Mouse (Mus musculus): ENCODE measurements around the gene Col16a1. TPM values are rescaled to one million over a fixed set of nuclear protein-coding genes. Genes with fewer than 3 reads are reported as not detected.

The Col16a1 gene
- polyA plus RNA-seq, 1 experiment from 2014 or later = 50.1 TPM

- no peaks in the 10 kb centered on the region for H3K9me3 ChIP-seq (ENCODE audit: control insufficient read depth, low read length)
- no peaks in the 10 kb centered on the region for H3K36me3 ChIP-seq (ENCODE audit: control insufficient read depth, insufficient read depth, low read length)
- H3K27ac ChIP-seq (ENCODE audit: low read length) = no peak overlapping the region
- peaks cover 6% of the 10 kb centered on the region; the same call in 1 of the 2 replicates for H3K4me1 ChIP-seq (replicated peaks; ENCODE audit: control insufficient read depth, insufficient read depth, low read length)
- no peaks in the 10 kb centered on the region; the same call in 1 of the 2 replicates for H3K27me3 ChIP-seq (ENCODE audit: control insufficient read depth, insufficient read depth, low read depth, low read length)
- no peak overlapping the region for H3K4me2 ChIP-seq (ENCODE audit: low read depth, low read length)
- WGBS = 78% methylated on average over 4 of the region's 4 CpGs
- no peak for ATAC-seq (ENCODE audit: low read depth)
- H3K9ac ChIP-seq (ENCODE audit: low read length) = no peak overlapping the region
- no peak overlapping the region for H3K4me3 ChIP-seq (ENCODE audit: low read length)
Measured at GRCm38 (mm10) chr4:130073367-130073766, 25.7 kb downstream of the Col16a1 start.

GRCm38 (mm10) chr4:130074761-130075515 is 27.3 kb downstream of the Col16a1 start:
- no peak; the same call in 1 of the 2 replicates for ATAC-seq (ENCODE audit: low read depth)

DNA sequence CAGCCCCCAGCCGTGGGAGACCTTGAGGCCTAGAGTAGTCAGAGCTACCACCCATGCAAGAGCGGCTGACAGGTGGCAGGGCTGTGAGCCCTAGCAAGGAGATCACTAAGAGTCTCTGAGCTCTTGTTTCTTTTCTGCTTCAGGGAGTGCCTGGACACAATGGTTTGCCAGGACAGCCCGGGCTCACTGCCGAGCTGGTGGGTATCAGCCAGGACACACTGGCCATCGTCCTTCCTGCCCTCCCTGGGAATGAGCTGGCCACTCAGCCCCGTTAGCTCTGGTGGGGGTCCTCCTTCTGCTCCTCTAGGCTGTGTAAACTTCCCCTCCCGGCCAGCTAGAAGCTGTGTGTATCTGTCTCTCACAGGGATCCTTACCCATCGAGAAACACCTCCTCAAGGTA is 29.2 kb downstream of the Col16a1 start:
- Histone ChIP-seq H3K4me2 (ENCODE audit: low read depth, low read length) (no peak overlapping the region), H3K4me1 (replicated peaks; ENCODE audit: control insufficient read depth, insufficient read depth, low read length) (peaks cover 8% of the 10 kb centered on the region; the same call in 1 of the 2 replicates), H3K9me3 (ENCODE audit: control insufficient read depth, low read length) (no peaks in the 10 kb centered on the region), H3K36me3 (ENCODE audit: control insufficient read depth, insufficient read depth, low read length) (no peaks in the 10 kb centered on the region), H3K27ac (ENCODE audit: low read length) (no peak overlapping the region), H3K9ac (ENCODE audit: low read length) (no peak overlapping the region), H3K4me3 (ENCODE audit: low read length) (no peak overlapping the region), H3K27me3 (ENCODE audit: control insufficient read depth, insufficient read depth, low read depth, low read length) (no peaks in the 10 kb centered on the region; the same call in 1 of the 2 replicates)
- 54% methylated on average over 8 of the region's 8 CpGs for WGBS
- no peak for ATAC-seq (ENCODE audit: low read depth)

More at GRCm38 (mm10) chr4:130074761-130075515, 27.3 kb downstream of the Col16a1 start:
- WGBS = 65% methylated on average over 17 of the region's 17 CpGs
- Histone ChIP-seq H3K36me3 (ENCODE audit: control insufficient read depth, insufficient read depth, low read length) (no peaks in the 10 kb centered on the region), H3K27ac (ENCODE audit: low read length) (no peak overlapping the region), H3K9me3 (ENCODE audit: control insufficient read depth, low read length) (no peaks in the 10 kb centered on the region), H3K4me1 (replicated peaks; ENCODE audit: control insufficient read depth, insufficient read depth, low read length) (peaks cover 6% of the 10 kb centered on the region; the same call in 1 of the 2 replicates), H3K4me2 (ENCODE audit: low read depth, low read length) (no peak overlapping the region), H3K4me3 (ENCODE audit: low read length) (no peak overlapping the region), H3K9ac (ENCODE audit: low read length) (no peak overlapping the region), H3K27me3 (ENCODE audit: control insufficient read depth, insufficient read depth, low read depth, low read length) (no peaks in the 10 kb centered on the region; the same call in 1 of the 2 replicates)

DNA sequence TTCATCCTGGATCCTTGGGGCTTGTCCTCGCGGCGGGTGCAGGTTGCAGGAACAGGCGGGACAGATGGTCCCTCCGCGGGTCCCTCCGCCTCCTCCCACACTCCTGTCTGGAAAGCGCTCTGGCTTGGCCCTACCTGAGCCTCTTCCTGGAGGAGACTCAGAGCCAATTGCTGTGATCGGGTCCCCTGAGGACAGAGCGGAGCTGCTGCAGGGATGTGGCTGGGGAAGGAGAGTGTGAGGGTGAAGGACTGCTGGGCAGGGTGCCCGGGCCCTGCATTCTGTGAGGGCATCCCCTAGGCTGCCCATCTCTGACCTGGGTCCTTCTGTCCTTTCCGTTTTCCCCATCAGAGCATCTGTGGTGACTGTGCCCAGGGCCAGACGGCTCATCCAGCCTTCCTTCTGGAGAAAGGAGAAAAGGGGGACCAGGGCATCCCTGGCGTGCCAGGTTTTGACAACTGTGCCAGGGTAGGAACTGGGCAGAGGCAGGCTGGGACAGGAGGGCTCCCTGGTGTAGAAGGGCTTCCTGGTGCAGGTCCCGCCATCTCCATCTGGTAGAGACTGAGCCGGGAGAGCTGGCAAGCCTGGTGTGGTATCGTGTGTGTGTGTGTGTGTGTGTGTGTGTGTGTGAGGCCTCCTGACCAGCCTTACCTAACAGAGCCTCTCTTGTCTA is 31.3 kb downstream of the Col16a1 start:
- WGBS = 55% methylated on average over 16 of the region's 17 CpGs
- Histone ChIP-seq H3K27ac (ENCODE audit: low read length) (no peak overlapping the region), H3K36me3 (ENCODE audit: control insufficient read depth, insufficient read depth, low read length) (no peaks in the 10 kb centered on the region), H3K4me1 (replicated peaks; ENCODE audit: control insufficient read depth, insufficient read depth, low read length) (peaks cover 8% of the 10 kb centered on the region; the same call in 1 of the 2 replicates), H3K9ac (ENCODE audit: low read length) (no peak overlapping the region), H3K4me2 (ENCODE audit: low read depth, low read length) (no peak overlapping the region), H3K27me3 (ENCODE audit: control insufficient read depth, insufficient read depth, low read depth, low read length) (no peaks in the 10 kb centered on the region; the same call in 1 of the 2 replicates), H3K9me3 (ENCODE audit: control insufficient read depth, low read length) (no peaks in the 10 kb centered on the region), H3K4me3 (ENCODE audit: low read length) (no peak overlapping the region)
- no peak for ATAC-seq (ENCODE audit: low read depth)

GRCm38 (mm10) chr4:130079521-130079920 is 31.9 kb downstream of the Col16a1 start:
- Histone ChIP-seq H3K9ac (ENCODE audit: low read length) (no peak overlapping the region), H3K4me2 (ENCODE audit: low read depth, low read length) (no peak overlapping the region), H3K36me3 (ENCODE audit: control insufficient read depth, insufficient read depth, low read length) (no peaks in the 10 kb centered on the region), H3K27me3 (ENCODE audit: control insufficient read depth, insufficient read depth, low read depth, low read length) (no peaks in the 10 kb centered on the region; the same call in 1 of the 2 replicates), H3K27ac (ENCODE audit: low read length) (no peak overlapping the region), H3K9me3 (ENCODE audit: control insufficient read depth, low read length) (no peaks in the 10 kb centered on the region), H3K4me3 (ENCODE audit: low read length) (no peak overlapping the region), H3K4me1 (replicated peaks; ENCODE audit: control insufficient read depth, insufficient read depth, low read length) (peaks cover 8% of the 10 kb centered on the region; the same call in 1 of the 2 replicates)
- no peak for ATAC-seq (ENCODE audit: low read depth)
- 42% methylated on average over 3 of the region's 3 CpGs for WGBS

- Histone ChIP-seq H3K9me3 (ENCODE audit: control insufficient read depth, low read length) (no peaks in the 10 kb centered on the region), H3K36me3 (ENCODE audit: control insufficient read depth, insufficient read depth, low read length) (no peaks in the 10 kb centered on the region), H3K4me2 (ENCODE audit: low read depth, low read length) (no peak overlapping the region), H3K9ac (ENCODE audit: low read length) (no peak overlapping the region), H3K4me1 (replicated peaks; ENCODE audit: control insufficient read depth, insufficient read depth, low read length) (0 out of 2 replicates have a peak, but pooled peaks cover 2% of the 10 kb centered on the region), H3K27me3 (ENCODE audit: control insufficient read depth, insufficient read depth, low read depth, low read length) (no peaks in the 10 kb centered on the region; the same call in 1 of the 2 replicates), H3K4me3 (ENCODE audit: low read length) (no peak overlapping the region), H3K27ac (ENCODE audit: low read length) (no peak overlapping the region)
- WGBS = 66% methylated on average over 19 of the region's 19 CpGs
- no peak for ATAC-seq (ENCODE audit: low read depth)
Measured at GRCm38 (mm10) chr4:130081345-130082190, 33.9 kb downstream of the Col16a1 start.

GRCm38 (mm10) chr4:130082211-130082610 is 34.6 kb downstream of the Col16a1 start:
- H3K27ac ChIP-seq (ENCODE audit: low read length) = no peak overlapping the region
- WGBS = 39% methylated on average over 9 of the region's 9 CpGs
- no peaks in the 10 kb centered on the region for H3K36me3 ChIP-seq (ENCODE audit: control insufficient read depth, insufficient read depth, low read length)

DNA sequence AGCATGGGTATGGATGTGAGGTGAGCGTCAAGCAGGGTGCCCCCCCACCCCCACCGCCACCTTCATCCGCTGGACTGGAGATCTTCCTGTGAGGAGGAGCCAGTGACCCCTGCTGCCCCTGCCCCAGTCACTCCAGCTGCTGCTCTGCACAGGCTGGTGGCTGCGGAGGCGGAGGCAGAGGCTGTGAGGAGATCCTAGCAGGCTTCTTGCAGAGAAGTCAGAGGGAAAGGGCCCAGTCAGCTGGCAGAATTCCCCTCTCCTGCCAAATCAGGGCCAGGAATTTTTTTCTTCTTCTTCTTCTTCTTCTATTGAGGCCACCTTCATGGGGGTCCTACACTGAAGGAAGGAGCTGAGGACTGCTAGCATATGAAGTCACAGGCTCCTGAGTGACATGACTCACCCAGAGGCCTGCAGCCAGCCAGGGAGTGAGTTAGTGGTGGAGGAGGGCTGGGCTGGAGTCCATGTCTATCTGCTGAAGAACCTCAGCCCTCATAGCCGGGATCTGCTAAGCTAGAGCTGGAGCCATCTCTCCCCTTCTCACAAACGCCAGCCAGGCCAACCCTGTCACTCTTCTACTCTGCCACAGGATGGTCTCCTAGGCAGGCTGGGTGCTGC is 36.8 kb downstream of the Col16a1 start:
- Histone ChIP-seq H3K9me3 (ENCODE audit: control insufficient read depth, low read length) (no peaks in the 10 kb centered on the region), H3K36me3 (ENCODE audit: control insufficient read depth, insufficient read depth, low read length) (no peaks in the 10 kb centered on the region), H3K4me3 (ENCODE audit: low read length) (no peak overlapping the region), H3K4me1 (replicated peaks; ENCODE audit: control insufficient read depth, insufficient read depth, low read length) (0 out of 2 replicates have a peak, but pooled peaks cover 2% of the 10 kb centered on the region), H3K4me2 (ENCODE audit: low read depth, low read length) (no peak overlapping the region), H3K9ac (ENCODE audit: low read length) (no peak overlapping the region), H3K27ac (ENCODE audit: low read length) (no peak overlapping the region), H3K27me3 (ENCODE audit: control insufficient read depth, insufficient read depth, low read depth, low read length) (no peaks in the 10 kb centered on the region)
- ATAC-seq (ENCODE audit: low read depth) = no peak
- WGBS = 55% methylated on average over 7 of the region's 7 CpGs

More at GRCm38 (mm10) chr4:130082211-130082610, 34.6 kb downstream of the Col16a1 start:
- no peak for ATAC-seq (ENCODE audit: low read depth)
- no peaks in the 10 kb centered on the region; the same call in 1 of the 2 replicates for H3K27me3 ChIP-seq (ENCODE audit: control insufficient read depth, insufficient read depth, low read depth, low read length)
- H3K4me3 ChIP-seq (ENCODE audit: low read length) = no peak overlapping the region
- H3K9me3 ChIP-seq (ENCODE audit: control insufficient read depth, low read length) = no peaks in the 10 kb centered on the region
- no peak overlapping the region for H3K4me2 ChIP-seq (ENCODE audit: low read depth, low read length)
- 0 out of 2 replicates have a peak, but pooled peaks cover 2% of the 10 kb centered on the region for H3K4me1 ChIP-seq (replicated peaks; ENCODE audit: control insufficient read depth, insufficient read depth, low read length)
- H3K9ac ChIP-seq (ENCODE audit: low read length) = no peak overlapping the region
